Mouse (Mus musculus) MEL (cell line): Measurements from ENCODE around the gene Mtss1l. TPM values are rescaled to one million over a fixed set of nuclear protein-coding genes. Genes with fewer than 3 reads are reported as not detected.

ENCODE experiments used
- DNase-seq: peaks from one replicate; pipeline ENCODE4 v3.0.0; 2011; ENCODE audit warnings: low read depth, low spot score
- H3K27ac ChIP-seq: 2 replicates; pipeline ENCODE4 v1.5.1; 2012; ENCODE audit warnings: low read depth, mild to moderate bottlenecking, control low read depth, low read length, moderate library complexity; ENCODE audit not compliant: control insufficient read depth
- H3K27me3 ChIP-seq, 2 experiments: fragments of 150-350 bp in 1 of 2; sonication (generic) in 1 of 2; 2 replicates each; pipeline ENCODE4 v1.6.1; 2012; ENCODE audit warnings: low read length in 2 of 2, mild to moderate bottlenecking in 2 of 2, improper control_type of control experiment in 1 of 2, moderate library complexity in 1 of 2; ENCODE audit not compliant: insufficient read depth in 2 of 2, control insufficient read depth in 1 of 2
- H3K36me3 ChIP-seq, 2 experiments: 2 replicates each; pipeline ENCODE4 v1.6.1; 2012 to 2014; ENCODE audit warnings: low read length in 2 of 2, improper control_type of control experiment in 1 of 2, inconsistent platforms in 1 of 2, mild to moderate bottlenecking in 1 of 2; ENCODE audit not compliant: insufficient read depth in 2 of 2, control insufficient read depth in 1 of 2
- H3K4me1 ChIP-seq, 2 experiments: fragments of 150-350 bp in 1 of 2; sonication (generic) in 1 of 2; 2 replicates each; pipeline ENCODE4 v1.6.1; 2012; ENCODE audit warnings: low read length in 2 of 2, improper control_type of control experiment in 1 of 2, mild to moderate bottlenecking in 1 of 2; ENCODE audit not compliant: insufficient read depth in 2 of 2, control insufficient read depth in 1 of 2
- H3K4me3 ChIP-seq, 2 experiments: fragments of 150-350 bp in 1 of 2; sonication (generic) in 1 of 2; 2 replicates each; pipeline ENCODE4 v1.5.1; 2012; ENCODE audit warnings: low read depth in 2 of 2, low read length in 2 of 2, mild to moderate bottlenecking in 2 of 2, moderate library complexity in 2 of 2, control low read depth in 1 of 2, improper control_type of control experiment in 1 of 2; ENCODE audit not compliant: control insufficient read depth in 1 of 2, insufficient read depth in 1 of 2
- H3K79me2 ChIP-seq: 2 replicates; pipeline ENCODE4 v1.6.1; 2012; ENCODE audit warnings: mild to moderate bottlenecking, low read length, moderate library complexity; ENCODE audit not compliant: control insufficient read depth, poor library complexity, insufficient read depth
- H3K9ac ChIP-seq: 2 replicates; pipeline ENCODE4 v1.6.1; 2012; ENCODE audit warnings: low read depth, mild to moderate bottlenecking, control low read depth, low read length, moderate library complexity; ENCODE audit not compliant: control insufficient read depth, poor library complexity, severe bottlenecking
- H3K9me3 ChIP-seq: fragments of 150-350 bp; sonication (generic); replicated peaks from 2 replicates; pipeline ENCODE4 v1.6.1; 2012; ENCODE audit warnings: mild to moderate bottlenecking, low read length, improper control_type of control experiment, moderate library complexity; ENCODE audit not compliant: insufficient read depth
- BHLHE40 ChIP-seq: IDR thresholded peaks from 2 replicates; pipeline ENCODE4 v1.6.1; 2012; ENCODE audit warnings: low read depth, mild to moderate bottlenecking, inconsistent platforms, low read length, improper control_type of control experiment, borderline replicate concordance
- CHD2 ChIP-seq: IDR thresholded peaks from 2 replicates; pipeline ENCODE4 v1.6.1; 2011; ENCODE audit warnings: low read length, improper control_type of control experiment
- CTCF ChIP-seq, 3 experiments: IDR thresholded peaks in 2 of 3; conservative IDR thresholded peaks in 1 of 3; 2 replicates each; pipeline ENCODE4 v1.5.1; 2011 to 2012; ENCODE audit warnings: low read length in 3 of 3, low read depth in 2 of 3, mild to moderate bottlenecking in 2 of 3, improper control_type of control experiment in 1 of 3, inconsistent platforms in 1 of 3, mixed read lengths in 1 of 3, moderate library complexity in 1 of 3; ENCODE audit not compliant: control insufficient read depth in 1 of 3, insufficient read depth in 1 of 3, poor library complexity in 1 of 3, severe bottlenecking in 1 of 3
- E2F4 ChIP-seq: IDR thresholded peaks from 2 replicates; pipeline ENCODE4 v1.6.1; 2011; ENCODE audit warnings: low read depth, low read length, improper control_type of control experiment, borderline replicate concordance
- ELF1 ChIP-seq: IDR thresholded peaks from 2 replicates; pipeline ENCODE4 v1.6.1; 2014; ENCODE audit warnings: low read depth, mild to moderate bottlenecking, inconsistent platforms, low read length, improper control_type of control experiment, moderate library complexity
- HCFC1 ChIP-seq: IDR thresholded peaks from 2 replicates; pipeline ENCODE4 v1.6.1; 2012; ENCODE audit warnings: low read depth, mild to moderate bottlenecking, inconsistent platforms, low read length, improper control_type of control experiment, moderate library complexity
- MAFK ChIP-seq: IDR thresholded peaks from 2 replicates; pipeline ENCODE4 v1.6.1; 2011; ENCODE audit warnings: low read depth, mild to moderate bottlenecking, low read length, improper control_type of control experiment, borderline replicate concordance
- MYB ChIP-seq: IDR thresholded peaks from 2 replicates; pipeline ENCODE4 v1.6.1; 2011; ENCODE audit warnings: mild to moderate bottlenecking, low read depth, low read length, improper control_type of control experiment
- MYC ChIP-seq: IDR thresholded peaks from 2 replicates; pipeline ENCODE4 v1.6.1; 2011; ENCODE audit warnings: low read depth, mild to moderate bottlenecking, low read length, improper control_type of control experiment, moderate library complexity
- NELFE ChIP-seq: IDR thresholded peaks from 2 replicates; pipeline ENCODE4 v1.6.1; 2011; ENCODE audit warnings: low read depth, low read length, improper control_type of control experiment
- NRF1 ChIP-seq: IDR thresholded peaks from 2 replicates; pipeline ENCODE4 v1.6.1; 2014; ENCODE audit warnings: low read depth, mild to moderate bottlenecking, inconsistent platforms, low read length, improper control_type of control experiment, moderate library complexity; ENCODE audit not compliant: poor library complexity, insufficient read depth, severe bottlenecking
- POLR2AphosphoS2 ChIP-seq: IDR thresholded peaks from 2 replicates; pipeline ENCODE4 v1.6.1; 2011; ENCODE audit warnings: low read length, improper control_type of control experiment
- POLR2AphosphoS5 ChIP-seq: IDR thresholded peaks from 2 replicates; pipeline ENCODE4 v1.6.1; 2012; ENCODE audit warnings: low read depth, borderline replicate concordance, mild to moderate bottlenecking, inconsistent platforms, low read length, moderate library complexity, mixed read lengths
- RAD21 ChIP-seq: IDR thresholded peaks from 2 replicates; pipeline ENCODE4 v1.6.1; 2011; ENCODE audit warnings: mild to moderate bottlenecking, low read depth, low read length, improper control_type of control experiment
- RCOR1 ChIP-seq: IDR thresholded peaks from 2 replicates; pipeline ENCODE4 v1.6.1; 2012; ENCODE audit warnings: low read depth, mild to moderate bottlenecking, inconsistent platforms, low read length, improper control_type of control experiment
- TAL1 ChIP-seq: IDR thresholded peaks from 2 replicates; pipeline ENCODE4 v1.6.1; 2012; ENCODE audit warnings: mild to moderate bottlenecking, inconsistent platforms, low read length, moderate library complexity, mixed read lengths
- TBP ChIP-seq: IDR thresholded peaks from 2 replicates; pipeline ENCODE4 v1.8.0; 2011; ENCODE audit warnings: low read depth, low read length, improper control_type of control experiment
- TCF12 ChIP-seq: IDR thresholded peaks from 2 replicates; pipeline ENCODE4 v1.6.1; 2014; ENCODE audit warnings: low read depth, mild to moderate bottlenecking, inconsistent platforms, low read length, improper control_type of control experiment, moderate library complexity
- UBTF ChIP-seq: IDR thresholded peaks from 2 replicates; pipeline ENCODE4 v1.6.1; 2012; ENCODE audit warnings: low read depth, mild to moderate bottlenecking, inconsistent platforms, low read length, improper control_type of control experiment, moderate library complexity, borderline replicate concordance; ENCODE audit not compliant: insufficient read depth
- polyA plus RNA-seq, 2 experiments: library from polyadenylated mRNA; stranded (reverse) in 1 of 2; unstranded in 1 of 2; fragments of >175 nt in 1 of 2; fragments of >200 nt in 1 of 2; gene quantifications; 2 replicates each; pipeline versions ENCODE4 v1.2.1 to v1.2.4; 2012; ENCODE audit warnings: low replicate concordance in 2 of 2, low read depth in 1 of 2; ENCODE audit not compliant: insufficient read length in 2 of 2, insufficient read depth in 1 of 2, missing spikeins in 1 of 2
- total RNA-seq: library from RNA; depleted of rRNA; stranded (reverse); fragments of 300-350 nt; gene quantifications from 2 replicates; pipeline ENCODE4 v1.2.3, GENCODE M21; 2012

The Mtss1l gene
- total and polyA plus RNA-seq, 3 experiments = 1.2 to 4.3 TPM; not detected in 1

DNA sequence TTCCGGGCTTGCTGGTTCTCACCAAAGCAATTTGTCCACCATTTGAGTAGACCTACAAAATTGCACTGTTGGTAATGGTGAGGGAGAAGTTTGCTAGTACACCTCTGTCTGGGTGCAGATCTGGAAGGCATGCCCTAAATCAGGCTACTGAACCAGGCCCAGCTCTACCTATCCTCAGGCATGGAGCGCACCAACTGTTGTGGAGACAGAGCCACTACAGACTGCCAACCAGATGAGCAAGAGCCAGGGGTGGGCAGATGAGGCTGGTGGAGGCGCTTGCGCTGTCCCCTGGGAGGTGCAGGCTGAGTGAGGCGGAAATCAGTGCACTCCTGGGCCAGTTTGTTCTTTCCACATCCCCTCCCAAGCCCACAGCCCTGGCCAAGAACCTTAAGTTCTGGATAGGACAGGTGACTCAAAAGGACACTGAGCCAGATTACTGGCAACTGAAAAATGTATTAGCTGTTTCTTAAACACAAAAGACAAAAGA lies 44.1 kb upstream of the Mtss1l start:
- Histone ChIP-seq H3K9ac (no peak overlapping the region), H3K4me1 (no peaks in the 10 kb centered on the region), H3K27ac (no peak overlapping the region), H3K79me2 (no peaks in the 10 kb centered on the region), H3K4me3 (no peak overlapping the region), H3K9me3 (no peaks in the 10 kb centered on the region), H3K27me3 (no peaks in the 10 kb centered on the region), H3K36me3 (peaks cover 0 to 3% of the 10 kb centered on the region in 2 experiments; a peak in 1 of 4 replicates)
- no peak for TF ChIP-seq UBTF
- TF ChIP-seq TBP = no peak
- no peak for TF ChIP-seq HCFC1
- no peak for TF ChIP-seq NELFE
- DNase-seq = no peak

DNA sequence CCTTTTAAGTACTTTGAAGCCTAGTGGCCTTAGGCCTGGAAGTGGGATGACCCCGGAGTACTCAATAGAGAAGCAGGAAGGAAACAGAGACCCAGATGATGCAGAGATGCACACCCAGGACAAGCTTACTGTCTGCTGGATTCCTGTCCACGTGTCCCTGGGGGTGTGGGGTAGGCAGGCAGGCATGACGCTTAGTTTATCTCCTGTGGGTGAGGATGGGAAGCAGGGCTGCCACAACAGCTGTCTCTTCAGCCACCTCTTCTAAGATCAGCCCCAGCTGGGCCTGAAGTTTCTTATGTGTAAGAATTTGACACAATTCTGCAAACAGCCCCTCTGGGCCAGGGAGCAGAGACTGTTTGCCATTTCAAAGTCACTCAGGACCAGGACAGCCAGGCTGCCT lies 42.3 kb upstream of the Mtss1l start:
- no peak for DNase-seq
- Histone ChIP-seq H3K9ac (no peak overlapping the region), H3K79me2 (no peaks in the 10 kb centered on the region), H3K9me3 (no peaks in the 10 kb centered on the region), H3K36me3 (peaks cover 0 to 7% of the 10 kb centered on the region in 2 experiments; a peak in 1 of 4 replicates), H3K27ac (no peak overlapping the region), H3K27me3 (no peaks in the 10 kb centered on the region), H3K4me3 (no peak overlapping the region), H3K4me1 (no peaks in the 10 kb centered on the region)
- TF ChIP-seq NRF1 (no peak), MAFK (no peak), MYC (no peak), ELF1 (no peak), RCOR1 (no peak), POLR2AphosphoS2 (no peak), HCFC1 (no peak), NELFE (no peak), MYB (no peak), E2F4 (no peak), TAL1 (no peak), TCF12 (no peak), CHD2 (no peak), POLR2AphosphoS5 (no peak), CTCF (IDR thresholded peaks at IDR 0.05 in 2 of 3, conservative IDR thresholded peaks at IDR 0.05 in 1 of 3; ENCODE audit: control insufficient read depth in 1 of 3, insufficient read depth in 1 of 3, low read depth in 2 of 3, low read length in 3 of 3, poor library complexity in 1 of 3, severe bottlenecking in 1 of 3) (no peak), RAD21 (no peak), BHLHE40 (no peak)
